Mouse (Mus musculus) neural tube, embryonic 15.5 days (tissue): ENCODE results near the gene Haspin. TPM values are rescaled to one million over a fixed set of nuclear protein-coding genes. Genes with fewer than 3 reads are reported as not detected.

Experiments
- ATAC-seq: fragments of 200-750 bp; cut with Nextera tagmentation; 2 replicates; pipeline ENCODE4 v1.8.0; 2017; ENCODE audit warnings: mild to moderate bottlenecking, moderate TSS enrichment, moderate library complexity; ENCODE audit not compliant: low FRiP score
- H3K27ac ChIP-seq: fragments of 300-500 bp; sonication (generic); replicated peaks from 2 replicates; pipeline ENCODE4 v1.5.1; 2015; ENCODE audit warnings: mild to moderate bottlenecking, inconsistent platforms
- H3K27me3 ChIP-seq: fragments of 300-500 bp; sonication (generic); replicated peaks from 2 replicates; pipeline ENCODE4 v1.6.1; 2015; ENCODE audit warnings: inconsistent platforms
- H3K36me3 ChIP-seq: fragments of 300-500 bp; sonication (generic); 2 replicates; pipeline ENCODE4 v1.6.1; 2015; ENCODE audit warnings: inconsistent platforms
- H3K4me1 ChIP-seq: fragments of 300-500 bp; sonication (generic); 2 replicates; pipeline ENCODE4 v1.6.1; 2015; ENCODE audit warnings: inconsistent platforms
- H3K4me2 ChIP-seq: fragments of 300-500 bp; sonication (generic); 2 replicates; pipeline ENCODE4 v1.6.1; 2015; ENCODE audit warnings: inconsistent platforms, mild to moderate bottlenecking, moderate library complexity
- H3K4me3 ChIP-seq: fragments of 300-500 bp; sonication (generic); replicated peaks from 2 replicates; pipeline ENCODE4 v1.5.1; 2015; ENCODE audit warnings: mild to moderate bottlenecking, inconsistent platforms
- H3K9ac ChIP-seq: fragments of 300-500 bp; sonication (generic); replicated peaks from 2 replicates; pipeline ENCODE4 v1.6.1; 2015; ENCODE audit warnings: mild to moderate bottlenecking, inconsistent platforms
- H3K9me3 ChIP-seq: fragments of 300-500 bp; sonication (generic); replicated peaks from 2 replicates; pipeline ENCODE4 v1.6.1; 2016; ENCODE audit warnings: inconsistent platforms
- WGBS: fragments of 180-500 bp; shearing (Covaris S2); methylation state at CpG from one replicate; pipeline ENCODE4 v1.1.7; 2015; ENCODE audit warnings: mixed read lengths; 5-methylcytosine and 5-hydroxymethylcytosine counted together
- polyA plus RNA-seq: library from polyadenylated mRNA; unstranded; fragments of >200 nt; fragmentation: Nextera tagmentation; extraction: Ambion mirVana; gene quantifications from 2 replicates; pipeline ENCODE4 v1.2.1, GENCODE M21; 2015

Haspin gene
- polyA plus RNA-seq, 1 experiment from 2014 or later: 2.4 TPM

DNA sequence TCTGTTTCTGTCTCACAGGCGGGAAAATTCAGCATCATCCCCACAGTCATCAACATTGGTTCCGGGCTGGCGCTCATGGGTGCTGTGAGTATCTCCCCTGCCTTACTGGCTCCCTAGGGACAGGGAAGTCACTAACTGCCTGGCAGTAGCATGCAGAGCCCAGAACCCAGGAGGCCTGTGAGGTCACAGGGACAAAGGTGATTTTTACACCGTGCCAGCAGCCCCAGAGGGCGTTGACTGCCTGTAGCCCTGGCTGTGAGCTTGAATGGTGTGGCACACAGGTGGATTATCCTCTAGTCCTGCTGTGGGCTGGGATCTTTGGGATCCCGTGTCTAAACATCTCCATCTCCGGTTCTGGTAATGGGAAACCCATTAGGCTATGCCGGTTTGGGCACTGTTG is 30.0 kb upstream of the Haspin start:
- WGBS: 86% methylated on average over 8 of the region's 8 CpGs
- Histone ChIP-seq H3K9ac (no peak overlapping the region), H3K27me3 (no peaks in the 10 kb centered on the region)

DNA sequence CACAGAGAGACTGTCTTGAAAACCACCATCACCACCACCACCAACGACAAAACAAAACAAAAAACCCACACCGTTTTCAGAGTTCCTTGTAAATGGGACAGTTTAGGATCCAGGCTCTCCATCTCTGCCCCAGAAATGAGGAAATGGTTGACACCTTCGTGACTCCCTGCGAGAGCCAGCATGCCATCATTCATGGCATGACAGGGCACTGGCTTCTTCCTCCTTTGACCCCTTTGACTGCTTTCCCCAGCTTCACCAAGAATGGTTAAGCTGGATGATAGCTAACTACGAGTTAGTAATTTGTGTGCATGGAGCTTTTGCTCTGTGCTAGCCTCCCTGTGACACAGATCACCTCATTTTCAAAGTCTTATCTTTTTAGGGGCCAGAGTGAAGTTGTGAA is 24.2 kb upstream of the Haspin start:
- Histone ChIP-seq H3K36me3 (no peaks in the 10 kb centered on the region), H3K4me1 (peaks cover 14% of the 10 kb centered on the region), H3K27me3 (peaks cover 19% of the 10 kb centered on the region), H3K4me2 (no peak overlapping the region), H3K27ac (no peak overlapping the region), H3K4me3 (no peak overlapping the region), H3K9me3 (no peaks in the 10 kb centered on the region), H3K9ac (no peak overlapping the region)
- 71% methylated on average over 5 of the region's 5 CpGs for WGBS
- ATAC-seq: no peak

More for the DNA sequence above, 30.0 kb upstream of the Haspin start:
- no peaks in the 10 kb centered on the region for H3K4me1 ChIP-seq
- no peak overlapping the region for H3K27ac ChIP-seq
- peaks cover 1% of the 10 kb centered on the region; the same call in 1 of the 2 replicates for H3K36me3 ChIP-seq
- ATAC-seq: no peak
- H3K9me3 ChIP-seq: no peaks in the 10 kb centered on the region
- no peak overlapping the region for H3K4me3 ChIP-seq
- no peak overlapping the region for H3K4me2 ChIP-seq

DNA sequence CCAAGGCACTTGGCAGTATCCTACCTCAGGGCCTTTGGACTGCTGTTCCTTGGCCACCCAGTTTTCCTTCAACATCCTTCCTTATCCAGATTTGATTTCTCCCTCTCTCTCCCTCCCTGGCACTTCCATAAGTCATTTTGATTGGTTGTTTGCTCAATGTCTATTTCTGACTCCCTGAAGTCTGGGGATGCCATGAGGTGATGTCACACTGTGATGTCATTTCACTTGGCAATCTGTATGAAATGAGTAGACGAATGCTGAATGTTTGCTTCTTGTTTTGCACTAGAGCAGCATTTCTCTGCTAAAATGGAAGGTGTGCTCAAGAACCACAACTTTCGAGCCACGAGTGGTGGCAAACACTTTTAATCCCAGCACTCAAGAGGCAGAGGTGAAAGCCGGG is 23.5 kb upstream of the Haspin start:
- no peak for ATAC-seq
- H3K4me3 ChIP-seq: no peak overlapping the region
- H3K9me3 ChIP-seq: no peaks in the 10 kb centered on the region
- no peak overlapping the region for H3K4me2 ChIP-seq
- H3K9ac ChIP-seq: no peak overlapping the region
- no peak overlapping the region for H3K27ac ChIP-seq
- WGBS: 88% methylated on average over 4 of the region's 4 CpGs
- H3K4me1 ChIP-seq: peaks cover 14% of the 10 kb centered on the region
- H3K36me3 ChIP-seq: no peaks in the 10 kb centered on the region
- H3K27me3 ChIP-seq: peaks cover 19% of the 10 kb centered on the region

DNA sequence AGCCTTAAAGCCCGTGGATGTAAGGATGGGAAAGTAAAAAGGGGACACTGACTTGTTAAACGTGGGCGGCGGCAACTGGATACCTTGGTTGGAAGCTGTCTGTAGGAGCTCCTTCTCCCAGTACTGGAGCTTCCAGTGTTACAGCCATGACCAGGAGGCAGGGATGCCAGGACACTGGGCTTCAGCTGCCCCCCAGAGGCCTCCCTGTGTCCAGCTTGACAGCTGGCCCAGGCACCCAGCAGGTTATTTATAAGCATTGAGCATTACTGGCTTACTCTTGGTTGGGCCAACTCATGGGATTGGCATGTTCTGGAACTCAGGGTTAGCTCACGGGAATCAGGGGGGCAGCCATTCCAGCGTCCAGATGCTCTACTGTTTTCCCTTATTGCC is 22.7 kb upstream of the Haspin start:
- H3K4me1 ChIP-seq: peaks cover 14% of the 10 kb centered on the region
- WGBS: 21% methylated on average over 6 of the region's 6 CpGs
- peak overlapping the region; percentile 45 for H3K4me3 ChIP-seq
- peak overlapping the region; percentile 37 for H3K9ac ChIP-seq
- H3K27me3 ChIP-seq: peaks cover 19% of the 10 kb centered on the region
- H3K4me2 ChIP-seq: peak overlapping the region; percentile 83
- no peak; the same call in 1 of the 2 replicates for ATAC-seq
- no peaks in the 10 kb centered on the region for H3K9me3 ChIP-seq
- no peak overlapping the region for H3K27ac ChIP-seq
- H3K36me3 ChIP-seq: no peaks in the 10 kb centered on the region

DNA sequence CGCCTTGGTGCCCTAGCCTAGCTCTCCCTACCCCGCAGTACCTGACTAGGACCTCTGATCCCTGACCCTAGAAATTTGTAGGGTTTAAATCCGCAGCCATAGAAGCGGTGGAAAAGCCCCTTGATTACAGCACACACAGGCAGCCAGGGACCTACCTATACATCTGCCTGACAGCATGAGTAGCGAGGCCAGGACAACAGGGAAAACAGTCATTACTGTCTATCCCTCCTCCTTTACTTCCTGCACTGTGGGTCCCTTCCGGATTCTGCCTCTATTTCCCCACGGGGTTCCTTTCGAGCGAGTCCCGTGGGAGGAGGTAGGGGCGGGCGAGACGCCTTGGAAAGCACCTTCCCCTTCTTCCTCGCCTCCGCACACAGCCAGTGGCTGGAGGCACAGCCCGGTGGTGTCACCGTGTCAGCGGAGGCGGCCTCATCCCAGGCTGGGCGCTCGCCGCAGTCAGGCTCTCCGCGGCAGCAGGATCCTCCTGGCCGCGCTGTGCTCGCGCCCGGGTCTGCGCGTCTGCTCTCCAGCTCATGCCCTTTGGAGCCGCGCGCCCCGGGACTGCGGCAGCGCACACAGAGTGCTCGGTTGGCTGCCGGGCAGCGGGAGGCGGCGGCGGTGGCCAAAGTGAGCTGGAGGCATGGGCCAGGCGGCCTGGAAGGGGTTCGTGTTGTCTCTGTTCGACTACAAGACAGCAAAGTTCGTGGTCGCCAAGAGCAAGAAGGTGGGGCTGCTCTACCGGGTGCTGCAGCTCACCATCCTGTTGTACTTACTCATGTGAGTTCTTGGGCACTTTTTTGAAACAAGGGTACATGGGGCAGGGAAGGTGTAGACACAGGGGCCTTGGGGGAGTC is 22.1 kb upstream of the Haspin start, which contains the start of gene P2rx5:
Gene P2rx5, plus strand, starts transcription at position 465 of the 854 bp plus-strand sequence.
- Histone ChIP-seq H3K27ac (no peak within 1 kb of the TSS), H3K36me3 (no peaks in the 10 kb centered on the region), H3K9me3 (no peaks in the 10 kb centered on the region), H3K4me1 (peaks cover 14% of the 10 kb centered on the region), H3K4me2 (peak within 1 kb of the TSS; percentile 83), H3K27me3 (peaks cover 19% of the 10 kb centered on the region), H3K9ac (peak within 1 kb of the TSS; percentile 37), H3K4me3 (peak within 1 kb of the TSS; percentile 45)
- ATAC-seq: peak; percentile 76
- WGBS: 3% methylated on average over 49 of the region's 49 CpGs

DNA sequence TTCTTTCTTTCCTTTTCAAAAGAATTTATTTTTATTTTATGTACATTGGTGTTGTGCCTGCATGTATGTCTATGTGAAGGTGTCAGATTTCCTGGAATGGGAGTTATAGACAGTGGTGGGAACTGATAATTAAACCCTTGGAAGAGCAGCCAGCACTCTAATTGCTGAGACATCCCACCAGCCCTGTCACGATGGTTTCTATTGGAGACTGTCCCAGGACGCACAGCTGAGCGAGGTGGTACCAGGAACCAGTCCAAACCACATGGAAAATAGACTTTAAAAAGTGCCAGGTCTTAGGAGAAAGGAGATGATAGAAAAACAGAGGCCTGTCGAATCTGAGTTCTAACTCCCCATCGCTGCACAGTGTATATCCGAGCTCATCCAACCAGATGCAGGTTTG is 17.0 kb upstream of the Haspin start:
- no peaks in the 10 kb centered on the region for H3K36me3 ChIP-seq
- H3K4me1 ChIP-seq: peaks cover 2% of the 10 kb centered on the region
- peaks cover 9% of the 10 kb centered on the region for H3K27me3 ChIP-seq
- WGBS: 77% methylated on average over 6 of the region's 6 CpGs
- no peak overlapping the region for H3K4me2 ChIP-seq
- H3K9me3 ChIP-seq: no peaks in the 10 kb centered on the region
- H3K4me3 ChIP-seq: no peak overlapping the region
- no peak overlapping the region for H3K27ac ChIP-seq
- no peak for ATAC-seq
- no peak overlapping the region for H3K9ac ChIP-seq

DNA sequence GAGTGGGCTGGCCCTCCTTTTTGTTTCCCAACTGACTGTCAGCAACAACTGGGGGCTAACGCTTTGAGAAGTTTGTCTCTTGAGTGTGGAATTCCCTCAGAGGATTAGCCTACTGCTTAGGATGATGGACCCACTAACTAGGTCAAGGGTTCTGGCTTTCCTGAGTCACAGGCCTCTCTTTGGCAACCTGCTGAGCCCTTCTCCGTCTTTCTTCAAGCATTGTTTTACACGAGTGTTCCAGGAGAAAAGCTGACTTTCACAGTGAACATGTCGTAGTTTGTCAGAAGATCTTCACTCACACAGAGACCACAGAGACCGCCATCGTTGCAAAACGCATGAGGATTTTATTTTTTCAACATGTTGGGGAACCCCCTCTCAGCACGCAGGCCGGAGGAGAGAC is 10.1 kb upstream of the Haspin start:
- no peaks in the 10 kb centered on the region for H3K4me1 ChIP-seq
- whole genome bisulfite sequencing: 80% methylated on average over 9 of the region's 9 CpGs

DNA sequence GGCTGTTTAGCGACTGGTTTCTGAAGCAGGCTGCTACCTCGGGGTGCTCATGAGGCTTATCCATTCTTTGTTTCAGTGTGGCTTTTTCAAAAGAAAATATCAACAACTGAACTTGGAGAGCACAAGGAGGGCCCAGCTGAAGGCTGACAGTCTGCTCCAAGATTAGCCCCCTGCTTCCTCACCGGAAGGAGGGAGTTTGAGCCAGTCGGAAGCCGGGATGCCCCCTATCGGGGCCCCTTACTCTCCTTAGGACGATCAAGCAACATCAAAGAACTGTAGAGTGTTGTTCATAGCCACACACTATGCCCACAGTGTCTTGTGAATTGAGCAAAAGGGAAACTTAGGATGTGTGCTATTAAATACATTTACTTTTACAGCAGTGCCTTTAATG is 8.9 kb upstream of the Haspin start:
- no peaks in the 10 kb centered on the region for H3K36me3 ChIP-seq
- H3K4me1 ChIP-seq: no peaks in the 10 kb centered on the region
- H3K9ac ChIP-seq: no peak overlapping the region
- no peaks in the 10 kb centered on the region for H3K27me3 ChIP-seq
- no peaks in the 10 kb centered on the region for H3K9me3 ChIP-seq
- 69% methylated on average over 7 of the region's 7 CpGs for WGBS
- no peak overlapping the region for H3K4me3 ChIP-seq
- H3K4me2 ChIP-seq: no peak overlapping the region
- H3K27ac ChIP-seq: no peak overlapping the region
- no peak for ATAC-seq

More for the DNA sequence above, 10.1 kb upstream of the Haspin start:
- Histone ChIP-seq H3K27ac (no peak overlapping the region), H3K27me3 (no peaks in the 10 kb centered on the region), H3K4me2 (no peak overlapping the region), H3K9me3 (no peaks in the 10 kb centered on the region), H3K36me3 (no peaks in the 10 kb centered on the region), H3K4me3 (no peak overlapping the region), H3K9ac (no peak overlapping the region)
- ATAC-seq: no peak

DNA sequence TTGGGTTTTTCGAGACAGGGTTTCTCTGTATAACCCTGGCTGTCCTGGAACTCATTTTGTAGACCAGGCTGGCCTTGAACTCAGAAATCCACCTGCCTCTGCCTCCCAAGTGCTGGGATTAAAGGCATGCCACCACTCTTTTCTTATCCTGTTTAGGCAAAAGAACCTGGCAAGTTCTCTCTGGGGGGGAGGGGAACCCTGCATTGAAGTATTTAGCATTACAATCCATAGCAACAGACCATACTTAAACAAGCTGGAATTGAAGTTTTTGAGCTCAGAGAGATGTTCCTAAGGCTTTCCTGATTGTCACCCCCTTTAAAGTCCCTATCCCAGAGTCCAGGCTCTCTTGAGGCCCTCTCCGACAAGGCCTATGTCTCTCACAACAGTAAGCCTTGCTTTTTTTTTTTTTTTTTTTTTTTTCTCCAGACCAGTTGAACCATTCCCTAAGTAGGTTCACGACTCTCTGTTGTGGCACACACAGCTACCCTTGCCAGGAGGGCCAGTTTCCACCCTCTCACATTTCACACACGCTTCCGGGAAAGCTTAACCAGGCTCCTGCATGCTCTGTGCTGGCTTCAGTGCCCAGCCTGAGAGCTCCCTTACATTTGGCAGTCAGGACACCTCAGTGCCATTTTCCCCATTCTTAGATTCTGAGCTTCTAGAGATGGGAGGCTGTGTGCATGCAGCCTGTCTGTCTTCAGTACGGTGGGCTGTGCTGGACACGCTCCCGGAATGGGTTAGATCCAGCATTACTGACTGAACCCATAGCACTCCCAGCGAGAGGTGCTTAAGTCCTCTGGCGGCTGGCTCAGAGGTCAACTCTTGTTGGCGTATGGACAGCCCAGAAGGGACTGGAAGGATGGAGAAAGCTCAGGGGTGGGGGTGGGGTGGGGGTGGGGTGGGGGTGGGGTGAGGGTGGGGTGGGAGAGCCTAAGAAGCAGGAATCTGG is 8.2 kb upstream of the Haspin start:
- Histone ChIP-seq H3K36me3 (no peaks in the 10 kb centered on the region), H3K9me3 (no peaks in the 10 kb centered on the region), H3K27me3 (no peaks in the 10 kb centered on the region), H3K4me2 (no peak overlapping the region), H3K4me3 (no peak overlapping the region), H3K27ac (no peak overlapping the region), H3K4me1 (no peaks in the 10 kb centered on the region), H3K9ac (no peak overlapping the region)
- ATAC-seq: no peak
- 69% methylated on average over 11 of the region's 11 CpGs for WGBS

DNA sequence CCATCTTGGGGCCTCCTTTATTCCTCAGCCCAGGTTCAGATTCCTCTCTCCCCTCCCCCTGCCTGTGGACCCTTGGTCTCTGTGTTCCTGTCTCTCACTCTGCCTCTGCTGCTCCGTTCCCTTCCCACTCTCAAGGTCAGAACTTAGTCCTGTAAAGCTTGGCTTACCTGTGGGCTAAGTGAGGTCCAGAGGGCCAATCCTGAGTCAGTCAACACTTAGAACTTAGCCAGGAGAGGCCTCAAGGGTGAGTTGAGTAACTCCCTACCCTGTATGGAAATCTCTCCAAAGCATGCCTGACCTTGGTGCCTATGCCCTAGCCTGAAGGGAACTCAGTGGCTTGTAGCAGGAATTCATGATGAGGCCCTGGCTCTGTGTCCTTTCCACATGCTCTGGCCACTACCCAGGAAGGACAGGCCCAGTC is 6.2 kb upstream of the Haspin start:
- H3K4me2 ChIP-seq: no peak overlapping the region
- no peaks in the 10 kb centered on the region for H3K4me1 ChIP-seq
- no peaks in the 10 kb centered on the region for H3K9me3 ChIP-seq
- H3K27ac ChIP-seq: no peak overlapping the region
- H3K9ac ChIP-seq: no peak overlapping the region
- H3K36me3 ChIP-seq: no peaks in the 10 kb centered on the region
- H3K27me3 ChIP-seq: no peaks in the 10 kb centered on the region
- no peak for ATAC-seq
- no peak overlapping the region for H3K4me3 ChIP-seq
- 69% methylated on average over 1 of the region's 1 CpGs for WGBS

DNA sequence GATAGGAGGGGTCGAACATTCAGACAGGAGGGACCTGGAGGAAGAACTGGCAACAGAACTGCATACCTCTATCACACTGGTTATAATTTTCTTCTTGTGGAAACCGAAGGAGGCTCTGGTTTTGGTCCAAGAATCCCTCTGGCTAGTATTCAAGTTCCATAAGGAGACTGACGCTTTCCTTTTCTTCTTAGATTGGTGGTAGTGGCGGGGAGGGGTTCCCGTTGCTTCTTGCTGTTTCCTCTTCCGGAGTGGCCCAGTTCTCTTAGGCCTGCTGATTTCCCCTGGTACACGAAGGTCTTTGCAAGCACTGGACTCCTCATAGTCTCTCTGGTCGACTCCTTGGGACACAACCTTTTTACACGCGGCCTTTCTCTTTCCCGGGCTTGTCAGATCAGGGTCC is 978 bp downstream of the Haspin start:
- no peaks in the 10 kb centered on the region for H3K36me3 ChIP-seq

More for the DNA sequence above, 978 bp downstream of the Haspin start:
- peak overlapping the region; percentile 80 for H3K4me3 ChIP-seq
- H3K4me1 ChIP-seq: peaks cover 10% of the 10 kb centered on the region
- no peak overlapping the region for H3K27ac ChIP-seq
- peak overlapping the region; percentile 94 for H3K4me2 ChIP-seq
- WGBS: 36% methylated on average over 11 of the region's 11 CpGs
- H3K9me3 ChIP-seq: no peaks in the 10 kb centered on the region
- no peaks in the 10 kb centered on the region for H3K27me3 ChIP-seq
- no peak for ATAC-seq
- no peak overlapping the region; the same call in 1 of the 2 replicates for H3K9ac ChIP-seq
